Mouse (Mus musculus) myocyte (in vitro differentiated cells): ENCODE measurements around the gene Ccdc116. TPM values are rescaled to one million over a fixed set of nuclear protein-coding genes. Genes with fewer than 3 reads are reported as not detected.

Source experiments
- H3K27me3 ChIP-seq: one replicate; pipeline ENCODE4 v1.6.1; 2011; ENCODE audit not compliant: control insufficient read depth, insufficient read depth, insufficient read length
- H3K36me3 ChIP-seq: one replicate; pipeline ENCODE4 v1.6.1; 2011; ENCODE audit not compliant: control insufficient read depth, insufficient read depth
- H3K4me2 ChIP-seq: one replicate; pipeline ENCODE4 v1.6.1; 2011; ENCODE audit warnings: low read depth, control low read depth
- H3K4me3 ChIP-seq: one replicate; pipeline ENCODE4 v1.5.1; 2011; ENCODE audit warnings: mild to moderate bottlenecking, control low read depth, moderate library complexity
- H3K79me2 ChIP-seq: one replicate; pipeline ENCODE4 v1.6.1; 2011; ENCODE audit not compliant: control insufficient read depth, insufficient read depth
- H3ac ChIP-seq: one replicate; pipeline ENCODE4 v1.6.1; 2011; ENCODE audit not compliant: control insufficient read depth, insufficient read length
- CEBPB ChIP-seq: IDR thresholded peaks from 2 replicates; pipeline ENCODE4 v1.6.1; 2011; ENCODE audit warnings: mild to moderate bottlenecking, moderate library complexity; ENCODE audit not compliant: poor library complexity, insufficient read depth, severe bottlenecking
- E2F4 ChIP-seq: IDR thresholded peaks from one replicate; pipeline ENCODE4 v1.6.1; 2011; ENCODE audit warnings: mild to moderate bottlenecking, control low read depth, moderate library complexity; ENCODE audit not compliant: insufficient read depth
- MAX ChIP-seq: IDR thresholded peaks from one replicate; pipeline ENCODE4 v1.6.1; 2011; ENCODE audit warnings: low read depth, mild to moderate bottlenecking, control low read depth
- MYOD1 ChIP-seq, 3 experiments: IDR thresholded peaks; one replicate each; pipeline ENCODE4 v1.6.1; 2011; ENCODE audit warnings: control low read depth in 2 of 3, low read depth in 2 of 3, mild to moderate bottlenecking in 2 of 3, moderate library complexity in 1 of 3; ENCODE audit not compliant: insufficient read length in 2 of 3, control insufficient read depth in 1 of 3
- MYOG ChIP-seq, 3 experiments: IDR thresholded peaks; one replicate each; pipeline ENCODE4 v1.6.1; 2011; ENCODE audit warnings: control low read depth in 2 of 3, low read depth in 2 of 3, mild to moderate bottlenecking in 2 of 3; ENCODE audit not compliant: insufficient read length in 2 of 3, control insufficient read depth in 1 of 3, insufficient read depth in 1 of 3
- POLR2A ChIP-seq: IDR thresholded peaks from one replicate; pipeline ENCODE4 v1.6.1; 2011; ENCODE audit warnings: low read depth, mild to moderate bottlenecking, control low read depth, moderate library complexity; ENCODE audit not compliant: insufficient read length
- POLR2AphosphoS2 ChIP-seq: IDR thresholded peaks from one replicate; pipeline ENCODE4 v1.6.1; 2011; ENCODE audit warnings: low read depth, control low read depth; ENCODE audit not compliant: insufficient read length
- REST ChIP-seq: IDR thresholded peaks from one replicate; pipeline ENCODE4 v1.6.1; 2011; ENCODE audit warnings: mild to moderate bottlenecking, control low read depth, moderate library complexity; ENCODE audit not compliant: insufficient read depth, insufficient read length
- SRF ChIP-seq: IDR thresholded peaks from one replicate; pipeline ENCODE4 v1.6.1; 2011; ENCODE audit warnings: low read depth; ENCODE audit not compliant: control insufficient read depth, insufficient read length
- TCF12 ChIP-seq: IDR thresholded peaks from one replicate; pipeline ENCODE4 v1.6.1; 2011; ENCODE audit warnings: mild to moderate bottlenecking, control low read depth; ENCODE audit not compliant: poor library complexity, insufficient read depth, severe bottlenecking
- TCF3 ChIP-seq: IDR thresholded peaks from one replicate; pipeline ENCODE4 v1.6.1; 2011; ENCODE audit warnings: low read depth, control low read depth; ENCODE audit not compliant: insufficient read length
- USF1 ChIP-seq: IDR thresholded peaks from one replicate; pipeline ENCODE4 v1.6.1; 2011; ENCODE audit warnings: low read depth, mild to moderate bottlenecking, control low read depth, moderate library complexity
- polyA plus RNA-seq: library from polyadenylated mRNA; unstranded; fragments of >200 nt; fragmentation: generic; extraction: Trizol; gene quantifications from one replicate; pipeline ENCODE4 v1.2.1, GENCODE M21; 2012; ENCODE audit warnings: missing spikeins

Ccdc116 gene
- polyA plus RNA-seq, 1 experiment, result 0.17 TPM

GRCm38 (mm10) chr16:17096938-17097337, 50.1 kb downstream of the Ccdc116 start:
- H3K79me2 ChIP-seq, result no peaks in the 10 kb centered on the region
- H3K36me3 ChIP-seq, result peaks cover 43% of the 10 kb centered on the region
- H3K4me2 ChIP-seq, result no peak overlapping the region
- no peaks in the 10 kb centered on the region for H3K27me3 ChIP-seq
- no peak for TF ChIP-seq REST
- no peak for TF ChIP-seq MYOD1 (IDR thresholded peaks at IDR 0.05; ENCODE audit: control insufficient read depth in 1 of 3, insufficient read length in 2 of 3, low read depth in 2 of 3)
- TF ChIP-seq TCF12, result no peak
- TF ChIP-seq POLR2A, result no peak
- no peak for TF ChIP-seq USF1
- TF ChIP-seq E2F4, result no peak
- no peak for TF ChIP-seq TCF3
- no peak for TF ChIP-seq MAX
- TF ChIP-seq CEBPB, result no peak
- no peak for TF ChIP-seq SRF
- TF ChIP-seq POLR2AphosphoS2, result no peak
- no peak for TF ChIP-seq MYOG (IDR thresholded peaks at IDR 0.05; ENCODE audit: control insufficient read depth in 1 of 3, insufficient read depth in 1 of 3, insufficient read length in 2 of 3, low read depth in 2 of 3)
- H3K4me3 ChIP-seq, result no peak overlapping the region
- H3ac ChIP-seq, result no peak overlapping the region

Other genes with a start within 250 kb of the Ccdc116 start
- gene Mapk1, start 163.8 kb downstream of the Ccdc116 start, polyA plus RNA-seq, result 66.7 TPM
- 2.7 TPM for gene Ypel1, start 77.5 kb downstream of the Ccdc116 start, polyA plus RNA-seq
- 48.5 TPM for gene Ppil2, start 36.0 kb downstream of the Ccdc116 start, polyA plus RNA-seq
- gene 2610318N02Rik, start 22.1 kb downstream of the Ccdc116 start, polyA plus RNA-seq, result 13.5 TPM
- gene Sdf2l1, start 14.8 kb downstream of the Ccdc116 start, polyA plus RNA-seq, result 17.3 TPM
- 8.2 TPM for gene Ydjc, start 2.6 kb downstream of the Ccdc116 start, polyA plus RNA-seq
- 124 TPM for gene Ube2l3, start 55.4 kb upstream of the Ccdc116 start, polyA plus RNA-seq
- gene Rimbp3, start 61.4 kb upstream of the Ccdc116 start, polyA plus RNA-seq, result 0.07 TPM
- gene Hic2, start 86.3 kb upstream of the Ccdc116 start, polyA plus RNA-seq, result 1.1 TPM
- gene Tmem191c, start 128.8 kb upstream of the Ccdc116 start, polyA plus RNA-seq, result 2.7 TPM
- gene Serpind1, start 184.1 kb upstream of the Ccdc116 start, polyA plus RNA-seq, result 0.10 TPM